Mouse (Mus musculus): ENCODE results near the gene Zfp94. TPM values are rescaled to one million over a fixed set of nuclear protein-coding genes. Genes with fewer than 3 reads are reported as not detected.

Gene Zfp94
- polyA plus RNA-seq (2012; ENCODE audit: insufficient read depth, insufficient read length, low replicate concordance, missing spikeins): not detected in 2 replicates

- TF ChIP-seq CTCF (IDR thresholded peaks at IDR 0.05; ENCODE audit: insufficient read depth, low read depth, low read length): no peak
- peak; percentile 21; the same call in 1 of the 2 replicates for TF ChIP-seq POLR2A (IDR thresholded peaks at IDR 0.05; ENCODE audit: insufficient read depth, low read depth, low read length)
- Histone ChIP-seq H3K4me1 (ENCODE audit: control insufficient read depth, insufficient read depth, low read length) (peaks cover 3% of the 10 kb centered on the region; the same call in 1 of the 2 replicates), H3K4me3 (ENCODE audit: insufficient read depth, low read depth, low read length) (peak within 1 kb of the TSS; percentile 52), H3K27ac (ENCODE audit: insufficient read depth, low read depth, low read length) (peak within 1 kb of the TSS; percentile 57)
- under 1% methylated on average over 33 of the region's 33 CpGs for WGBS
Observed at GRCm38 (mm10) chr7:24316567-24317092, at the start of gene Zfp94. TSS of gene Zfp94 (minus strand) at chr7:24316666.

- Histone ChIP-seq H3K4me3 (ENCODE audit: insufficient read depth, low read depth, low read length) (no peak overlapping the region), H3K4me1 (ENCODE audit: control insufficient read depth, insufficient read depth, low read length) (peaks cover 17% of the 10 kb centered on the region), H3K27ac (ENCODE audit: insufficient read depth, low read depth, low read length) (no peak overlapping the region)
- 58% methylated on average over 5 of the region's 5 CpGs for WGBS
- TF ChIP-seq CTCF (IDR thresholded peaks at IDR 0.05; ENCODE audit: insufficient read depth, low read depth, low read length) (no peak), POLR2A (IDR thresholded peaks at IDR 0.05; ENCODE audit: insufficient read depth, low read depth, low read length) (no peak)
Observed at GRCm38 (mm10) chr7:24365258-24366014, 49.0 kb upstream of the Zfp94 start.

GRCm38 (mm10) chr7:24364827-24365226 is 48.4 kb upstream of the Zfp94 start:
- no peak for TF ChIP-seq POLR2A (IDR thresholded peaks at IDR 0.05; ENCODE audit: insufficient read depth, low read depth, low read length)
- peak; percentile 84 for TF ChIP-seq CTCF (IDR thresholded peaks at IDR 0.05; ENCODE audit: insufficient read depth, low read depth, low read length)
- Histone ChIP-seq H3K4me1 (ENCODE audit: control insufficient read depth, insufficient read depth, low read length) (peaks cover 17% of the 10 kb centered on the region), H3K4me3 (ENCODE audit: insufficient read depth, low read depth, low read length) (no peak overlapping the region), H3K27ac (ENCODE audit: insufficient read depth, low read depth, low read length) (no peak overlapping the region)
- WGBS: 16% methylated on average over 10 of the region's 10 CpGs

- WGBS: 23% methylated on average over 7 of the region's 7 CpGs
- H3K4me3 ChIP-seq (ENCODE audit: insufficient read depth, low read depth, low read length): no peak overlapping the region
- TF ChIP-seq POLR2A (IDR thresholded peaks at IDR 0.05; ENCODE audit: insufficient read depth, low read depth, low read length): no peak
- TF ChIP-seq CTCF (IDR thresholded peaks at IDR 0.05; ENCODE audit: insufficient read depth, low read depth, low read length): no peak
- no peak overlapping the region for H3K27ac ChIP-seq (ENCODE audit: insufficient read depth, low read depth, low read length)
- H3K4me1 ChIP-seq (ENCODE audit: control insufficient read depth, insufficient read depth, low read length): peaks cover 17% of the 10 kb centered on the region
Observed at GRCm38 (mm10) chr7:24363228-24363627, 46.8 kb upstream of the Zfp94 start.

GRCm38 (mm10) chr7:24361001-24361400 is 44.5 kb upstream of the Zfp94 start:
- 73% methylated on average over 4 of the region's 4 CpGs for WGBS
- H3K4me1 ChIP-seq (ENCODE audit: control insufficient read depth, insufficient read depth, low read length): peaks cover 9% of the 10 kb centered on the region
- H3K4me3 ChIP-seq (ENCODE audit: insufficient read depth, low read depth, low read length): no peak overlapping the region
- TF ChIP-seq POLR2A (IDR thresholded peaks at IDR 0.05; ENCODE audit: insufficient read depth, low read depth, low read length) (no peak), CTCF (IDR thresholded peaks at IDR 0.05; ENCODE audit: insufficient read depth, low read depth, low read length) (no peak)
- no peak overlapping the region for H3K27ac ChIP-seq (ENCODE audit: insufficient read depth, low read depth, low read length)

- Histone ChIP-seq H3K4me1 (ENCODE audit: control insufficient read depth, insufficient read depth, low read length) (no peaks in the 10 kb centered on the region), H3K27ac (ENCODE audit: insufficient read depth, low read depth, low read length) (no peak overlapping the region), H3K4me3 (ENCODE audit: insufficient read depth, low read depth, low read length) (no peak overlapping the region)
- TF ChIP-seq POLR2A (IDR thresholded peaks at IDR 0.05; ENCODE audit: insufficient read depth, low read depth, low read length) (no peak), CTCF (IDR thresholded peaks at IDR 0.05; ENCODE audit: insufficient read depth, low read depth, low read length) (no peak)
- 38% methylated on average over 9 of the region's 9 CpGs for WGBS
Observed at GRCm38 (mm10) chr7:24359269-24359668, 42.8 kb upstream of the Zfp94 start.

- no peak for TF ChIP-seq CTCF (IDR thresholded peaks at IDR 0.05; ENCODE audit: insufficient read depth, low read depth, low read length)
- no peak for TF ChIP-seq POLR2A (IDR thresholded peaks at IDR 0.05; ENCODE audit: insufficient read depth, low read depth, low read length)
- Histone ChIP-seq H3K4me1 (ENCODE audit: control insufficient read depth, insufficient read depth, low read length) (no peaks in the 10 kb centered on the region), H3K27ac (ENCODE audit: insufficient read depth, low read depth, low read length) (no peak overlapping the region), H3K4me3 (ENCODE audit: insufficient read depth, low read depth, low read length) (no peak overlapping the region)
- WGBS: 44% methylated on average over 4 of the region's 4 CpGs
Observed at GRCm38 (mm10) chr7:24357899-24358298, 41.4 kb upstream of the Zfp94 start.

GRCm38 (mm10) chr7:24356081-24356480 is 39.6 kb upstream of the Zfp94 start:
- TF ChIP-seq CTCF (IDR thresholded peaks at IDR 0.05; ENCODE audit: insufficient read depth, low read depth, low read length): no peak
- no peak for TF ChIP-seq POLR2A (IDR thresholded peaks at IDR 0.05; ENCODE audit: insufficient read depth, low read depth, low read length)
- Histone ChIP-seq H3K4me3 (ENCODE audit: insufficient read depth, low read depth, low read length) (no peak overlapping the region), H3K4me1 (ENCODE audit: control insufficient read depth, insufficient read depth, low read length) (no peaks in the 10 kb centered on the region), H3K27ac (ENCODE audit: insufficient read depth, low read depth, low read length) (no peak overlapping the region)
- 83% methylated on average over 10 of the region's 10 CpGs for WGBS

GRCm38 (mm10) chr7:24355646-24356045 is 39.2 kb upstream of the Zfp94 start:
- Histone ChIP-seq H3K4me3 (ENCODE audit: insufficient read depth, low read depth, low read length) (no peak overlapping the region), H3K4me1 (ENCODE audit: control insufficient read depth, insufficient read depth, low read length) (no peaks in the 10 kb centered on the region), H3K27ac (ENCODE audit: insufficient read depth, low read depth, low read length) (no peak overlapping the region)
- 85% methylated on average over 6 of the region's 6 CpGs for WGBS
- TF ChIP-seq CTCF (IDR thresholded peaks at IDR 0.05; ENCODE audit: insufficient read depth, low read depth, low read length) (no peak), POLR2A (IDR thresholded peaks at IDR 0.05; ENCODE audit: insufficient read depth, low read depth, low read length) (no peak)

Measured in olfactory bulb, adult 2 months (tissue).